Mouse (Mus musculus) erythroblast, adult 5-6 weeks (primary cell): ENCODE measurements around the gene Cyp2d10. TPM values are rescaled to one million over a fixed set of nuclear protein-coding genes. Genes with fewer than 3 reads are reported as not detected.
"Not testable (repeated sequence)": the region's sequence is repeated elsewhere in the genome, so short reads cannot be mapped to it uniquely, and the experiment has no call there.

ENCODE experiments used
- ATAC-seq: replicated peaks from 2 replicates; pipeline ENCODE4 v1.8.0; 2016; ENCODE audit warnings: moderate number of reproducible peaks, mild to moderate bottlenecking, moderate TSS enrichment, inconsistent platforms; ENCODE audit not compliant: poor library complexity, low FRiP score, severe bottlenecking
- total RNA-seq, 2 experiments: library from RNA; stranded (forward) in 1 of 2; stranded (reverse) in 1 of 2; fragments of 150-400 nt in 1 of 2; fragments of 200-764, 138-1000 nt in 1 of 2; gene quantifications; 2 replicates each; pipeline versions ENCODE4 v1.2.3 to v1.2.4; 2015 to 2017; ENCODE audit warnings: low replicate concordance in 2 of 2

Gene Cyp2d10
- total RNA-seq, 2 experiments from 2014 or later, result not detected

GRCm38 (mm10) chr15:82364561-82364960 is 42.4 kb downstream of the Cyp2d10 start:
- ATAC-seq, result not testable (repeated sequence)

GRCm38 (mm10) chr15:82363801-82364200 is 43.2 kb downstream of the Cyp2d10 start:
- not testable (repeated sequence) for ATAC-seq

- ATAC-seq, result no peak
Observed at GRCm38 (mm10) chr15:82362234-82362633, 44.8 kb downstream of the Cyp2d10 start.

- ATAC-seq, result no peak
Observed at GRCm38 (mm10) chr15:82361459-82362018, 45.5 kb downstream of the Cyp2d10 start.

GRCm38 (mm10) chr15:82358431-82359260 is 48.3 kb downstream of the Cyp2d10 start:
- no peak for ATAC-seq

GRCm38 (mm10) chr15:82354126-82354945 is 52.7 kb downstream of the Cyp2d10 start, which contains the start of gene Ndufa6:
Ndufa6 (minus strand) TSS chr15:82354322.
- ATAC-seq, result peak; percentile 93

GRCm38 (mm10) chr15:82353745-82354113 is 53.3 kb downstream of the Cyp2d10 start:
- ATAC-seq, result no peak; the same call in 1 of the 2 replicates

GRCm38 (mm10) chr15:82353078-82353744 is 53.8 kb downstream of the Cyp2d10 start:
- ATAC-seq, result peak; percentile 7; the same call in 1 of the 2 replicates

Other genes with a start within 250 kb of the Cyp2d10 start
- not detected in 2 replicates for gene Shisa8, start 194.4 kb downstream of the Cyp2d10 start, total RNA-seq (2015; ENCODE audit: low replicate concordance)
- not detected in 2 replicates for gene Shisa8, start 194.4 kb downstream of the Cyp2d10 start, total RNA-seq (2017; ENCODE audit: low replicate concordance)
- 0.84 and 6.3 TPM in 2 replicates for gene Tnfrsf13c, start 182.8 kb downstream of the Cyp2d10 start, total RNA-seq (2015; ENCODE audit: low replicate concordance)
- not detected in 2 replicates for gene Tnfrsf13c, start 182.8 kb downstream of the Cyp2d10 start, total RNA-seq (2017; ENCODE audit: low replicate concordance)
- gene Cenpm, start 162.4 kb downstream of the Cyp2d10 start, total RNA-seq (2015; ENCODE audit: low replicate concordance), result 10.7 and 11.0 TPM in 2 replicates
- gene Cenpm, start 162.4 kb downstream of the Cyp2d10 start, total RNA-seq (2017; ENCODE audit: low replicate concordance), result 2.3 and 7.2 TPM in 2 replicates
- not detected in 2 replicates for gene 1500009C09Rik, start 154.8 kb downstream of the Cyp2d10 start, total RNA-seq (2015; ENCODE audit: low replicate concordance)
- gene 1500009C09Rik, start 154.8 kb downstream of the Cyp2d10 start, total RNA-seq (2017; ENCODE audit: low replicate concordance), result not detected in 2 replicates
- 2.3 TPM in 1 of 2 replicates, not detected in the other for gene Sept3, start 132.3 kb downstream of the Cyp2d10 start, total RNA-seq (2015; ENCODE audit: low replicate concordance)
- 0.09 TPM in 1 of 2 replicates, not detected in the other for gene Sept3, start 132.3 kb downstream of the Cyp2d10 start, total RNA-seq (2017; ENCODE audit: low replicate concordance)
- not detected in 2 replicates for gene Wbp2nl, start 108.2 kb downstream of the Cyp2d10 start, total RNA-seq (2015; ENCODE audit: low replicate concordance)
- not detected in 2 replicates for gene Wbp2nl, start 108.2 kb downstream of the Cyp2d10 start, total RNA-seq (2017; ENCODE audit: low replicate concordance)
- gene Naga, start 68.3 kb downstream of the Cyp2d10 start, total RNA-seq (2015; ENCODE audit: low replicate concordance), result 49.5 and 74.2 TPM in 2 replicates
- 22.7 and 56.3 TPM in 2 replicates for gene Naga, start 68.3 kb downstream of the Cyp2d10 start, total RNA-seq (2017; ENCODE audit: low replicate concordance)
- gene Pheta2, start 68.3 kb downstream of the Cyp2d10 start, total RNA-seq (2015; ENCODE audit: low replicate concordance), result 22.7 and 44.9 TPM in 2 replicates
- 79.0 and 86.0 TPM in 2 replicates for gene Pheta2, start 68.3 kb downstream of the Cyp2d10 start, total RNA-seq (2017; ENCODE audit: low replicate concordance)
- gene Smdt1, start 68.2 kb downstream of the Cyp2d10 start, total RNA-seq (2015; ENCODE audit: low replicate concordance), result 91.5 and 150 TPM in 2 replicates
- 42.7 and 69.4 TPM in 2 replicates for gene Smdt1, start 68.2 kb downstream of the Cyp2d10 start, total RNA-seq (2017; ENCODE audit: low replicate concordance)
- gene Ndufa6, start 52.9 kb downstream of the Cyp2d10 start, total RNA-seq (2015; ENCODE audit: low replicate concordance), result 34.2 and 88.6 TPM in 2 replicates
- 55.3 and 85.6 TPM in 2 replicates for gene Ndufa6, start 52.9 kb downstream of the Cyp2d10 start, total RNA-seq (2017; ENCODE audit: low replicate concordance)
- not detected in 2 replicates for gene Cyp2d22, start 26.9 kb downstream of the Cyp2d10 start, total RNA-seq (2015; ENCODE audit: low replicate concordance)
- 0.26 TPM in 1 of 2 replicates, not detected in the other for gene Cyp2d22, start 26.9 kb downstream of the Cyp2d10 start, total RNA-seq (2017; ENCODE audit: low replicate concordance)
- not detected in 2 replicates for gene Cyp2d11, start 13.2 kb downstream of the Cyp2d10 start, total RNA-seq (2015; ENCODE audit: low replicate concordance)
- gene Cyp2d11, start 13.2 kb downstream of the Cyp2d10 start, total RNA-seq (2017; ENCODE audit: low replicate concordance), result not detected in 2 replicates
- gene Cyp2d9, start 26.2 kb upstream of the Cyp2d10 start, total RNA-seq (2015; ENCODE audit: low replicate concordance), result not detected in 2 replicates
- gene Cyp2d9, start 26.2 kb upstream of the Cyp2d10 start, total RNA-seq (2017; ENCODE audit: low replicate concordance), result not detected in 2 replicates
- gene Cyp2d12, start 147.9 kb upstream of the Cyp2d10 start, total RNA-seq (2015; ENCODE audit: low replicate concordance), result not detected in 2 replicates
- gene Cyp2d12, start 147.9 kb upstream of the Cyp2d10 start, total RNA-seq (2017; ENCODE audit: low replicate concordance), result 0.56 TPM in 1 of 2 replicates, not detected in the other
- not detected in 2 replicates for gene Cyp2d34, start 213.8 kb upstream of the Cyp2d10 start, total RNA-seq (2015; ENCODE audit: low replicate concordance)
- gene Cyp2d34, start 213.8 kb upstream of the Cyp2d10 start, total RNA-seq (2017; ENCODE audit: low replicate concordance), result not detected in 2 replicates